Mouse (Mus musculus) kidney, embryonic 16.5 days (tissue): ENCODE data around the gene 1700001K19Rik. TPM values are rescaled to one million over a fixed set of nuclear protein-coding genes. Genes with fewer than 3 reads are reported as not detected.

ENCODE experiments used
- ATAC-seq: fragments of 200-750 bp; cut with Nextera tagmentation; 2 replicates; pipeline ENCODE4 v1.8.0; 2017; ENCODE audit warnings: moderate TSS enrichment; ENCODE audit not compliant: low FRiP score, low TSS enrichment
- H3K27ac ChIP-seq: fragments of 300-500 bp; sonication (generic); 2 replicates; pipeline ENCODE4 v1.5.1; 2014; ENCODE audit warnings: low read length
- H3K27me3 ChIP-seq: fragments of 300-500 bp; sonication (generic); 2 replicates; pipeline ENCODE4 v1.6.1; 2014; ENCODE audit warnings: low read length, control low read depth, mixed read lengths; ENCODE audit not compliant: insufficient read depth
- H3K36me3 ChIP-seq: fragments of 300-500 bp; sonication (generic); 2 replicates; pipeline ENCODE4 v1.6.1; 2014; ENCODE audit warnings: low read length, control low read depth, mixed read lengths; ENCODE audit not compliant: insufficient read depth
- H3K4me1 ChIP-seq: fragments of 300-500 bp; sonication (generic); 2 replicates; pipeline ENCODE4 v1.6.1; 2014; ENCODE audit warnings: low read length, control low read depth, mixed read lengths; ENCODE audit not compliant: insufficient read depth
- H3K4me2 ChIP-seq: fragments of 300-500 bp; sonication (generic); replicated peaks from 2 replicates; pipeline ENCODE4 v1.6.1; 2014; ENCODE audit warnings: low read depth, low read length
- H3K4me3 ChIP-seq: fragments of 300-500 bp; sonication (generic); 2 replicates; pipeline ENCODE4 v1.5.1; 2014; ENCODE audit warnings: mild to moderate bottlenecking, low read length
- H3K9ac ChIP-seq: fragments of 300-500 bp; sonication (generic); replicated peaks from 2 replicates; pipeline ENCODE4 v1.6.1; 2014; ENCODE audit warnings: low read length
- H3K9me3 ChIP-seq: fragments of 300-500 bp; sonication (generic); 2 replicates; pipeline ENCODE4 v1.6.1; 2016; ENCODE audit warnings: low read length, control low read depth
- WGBS: fragments of 180-500 bp; shearing (Covaris S2); extraction: QIAGEN DNeasy Blood & Tissue Kit; methylation state at CpG from one replicate; pipeline ENCODE4 v1.1.7; 2014; 5-methylcytosine and 5-hydroxymethylcytosine counted together
- microRNA-seq: library from miRNA; unstranded; fragments of <30 nt; microRNA quantifications from one replicate; pipeline ENCODE4, GENCODE M21; 2016
- polyA plus RNA-seq: library from polyadenylated mRNA; unstranded; fragments of >200 nt; fragmentation: Nextera tagmentation; extraction: Ambion mirVana; gene quantifications from 2 replicates; pipeline ENCODE4 v1.2.1, GENCODE M21; 2015

1700001K19Rik gene
- polyA plus RNA-seq, 1 experiment from 2014 or later: not detected

DNA sequence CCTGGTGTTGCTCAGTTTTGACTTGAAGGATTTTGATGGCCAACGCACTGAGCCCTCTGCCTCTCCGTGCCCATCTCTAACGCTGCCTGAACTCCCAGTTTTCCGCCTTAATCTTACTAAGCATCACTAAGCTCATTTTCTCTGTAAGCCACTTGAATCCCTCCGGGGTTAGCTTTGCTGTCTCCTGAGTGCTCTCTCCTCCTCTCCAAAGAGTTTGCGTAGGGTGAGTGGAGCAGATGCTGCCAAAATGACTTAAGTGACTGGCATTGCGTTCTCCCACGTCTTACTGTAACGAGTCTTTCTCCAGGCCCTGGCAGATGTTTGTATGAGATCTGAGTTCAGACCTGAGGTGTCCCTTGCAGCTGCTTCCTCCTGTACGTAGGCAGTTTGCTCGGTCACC, 52.4 kb downstream of the 1700001K19Rik start:
- Histone ChIP-seq H3K9me3 (no peaks in the 10 kb centered on the region), H3K4me1 (no peaks in the 10 kb centered on the region), H3K9ac (no peak overlapping the region), H3K27ac (no peak overlapping the region), H3K36me3 (peaks cover 99% of the 10 kb centered on the region), H3K4me3 (no peak overlapping the region), H3K27me3 (no peaks in the 10 kb centered on the region), H3K4me2 (no peak overlapping the region)
- no peak for ATAC-seq
- WGBS: 96% methylated on average over 11 of the region's 11 CpGs

Small RNA genes lying within 50 kb of the gene (microRNA-seq; reads per million reads assigned to microRNA genes)
- not detected for gene Gm27299

Other genes with a start within 250 kb of the 1700001K19Rik start
- 140 and 145 TPM in 2 replicates for gene Ppp2r5c, start 235.5 kb downstream of the 1700001K19Rik start, polyA plus RNA-seq
- 49.7 and 53.9 TPM in 2 replicates for gene Dync1h1, start 81.2 kb downstream of the 1700001K19Rik start, polyA plus RNA-seq
- gene Hsp90aa1, start 20.1 kb upstream of the 1700001K19Rik start, polyA plus RNA-seq: 843 and 919 TPM in 2 replicates
- gene Wdr20, start 55.3 kb upstream of the 1700001K19Rik start, polyA plus RNA-seq: 24.8 and 26.5 TPM in 2 replicates
- gene Mok, start 158.3 kb upstream of the 1700001K19Rik start, polyA plus RNA-seq: 7.2 and 8.2 TPM in 2 replicates
- gene Zfp839, start 167.6 kb upstream of the 1700001K19Rik start, polyA plus RNA-seq: 6.4 and 7.1 TPM in 2 replicates
- 79.9 and 82.9 TPM in 2 replicates for gene Cinp, start 206.5 kb upstream of the 1700001K19Rik start, polyA plus RNA-seq
- 3.6 and 4.5 TPM in 2 replicates for gene Tecpr2, start 206.6 kb upstream of the 1700001K19Rik start, polyA plus RNA-seq